Mouse (Mus musculus): ENCODE data around the gene Rpp38.

GRCm38 (mm10) chr2:3335611-3336301, 3.3 kb upstream of the Rpp38 start, which contains the start of gene Acbd7:
- TF ChIP-seq CTCF (IDR thresholded peaks at IDR 0.05; ENCODE audit: borderline replicate concordance, control insufficient read depth, extremely low read depth, insufficient read depth, low read length, poor library complexity): 0 out of 2 replicates have a peak, but pooled peaks have one; percentile 23
- TF ChIP-seq POLR2A (IDR thresholded peaks at IDR 0.05; ENCODE audit: control insufficient read depth, extremely low read depth, insufficient read depth, low read length, poor library complexity): no peak

All from thymus, adult 2 months (tissue).